Mouse (Mus musculus) lung, embryonic 14.5 days (tissue): Measurements from ENCODE around the gene Abca12. TPM values are rescaled to one million over a fixed set of nuclear protein-coding genes. Genes with fewer than 3 reads are reported as not detected.

Experiments used
- ATAC-seq: fragments of 200-750 bp; cut with Nextera tagmentation; 2 replicates; pipeline ENCODE4 v1.8.0; 2017; ENCODE audit warnings: mild to moderate bottlenecking, moderate TSS enrichment, moderate library complexity; ENCODE audit not compliant: insufficient read depth
- DNase-seq: peaks from one replicate; pipeline ENCODE4 v3.0.0-alpha.2; 2015
- H3K27ac ChIP-seq: fragments of 300-500 bp; sonication (generic); 2 replicates; pipeline ENCODE4 v1.5.1; 2014; ENCODE audit warnings: low read depth, mild to moderate bottlenecking, moderate library complexity
- H3K27me3 ChIP-seq: fragments of 300-500 bp; sonication (generic); 2 replicates; pipeline ENCODE4 v1.6.1; 2014; ENCODE audit warnings: low read length, control low read depth; ENCODE audit not compliant: insufficient read depth
- H3K36me3 ChIP-seq: fragments of 300-500 bp; sonication (generic); 2 replicates; pipeline ENCODE4 v1.6.1; 2014; ENCODE audit warnings: control low read depth; ENCODE audit not compliant: insufficient read depth
- H3K4me1 ChIP-seq: fragments of 300-500 bp; sonication (generic); 2 replicates; pipeline ENCODE4 v1.6.1; 2014; ENCODE audit warnings: antibody characterized with exemption, control low read depth; ENCODE audit not compliant: insufficient read depth
- H3K4me2 ChIP-seq: fragments of 300-500 bp; sonication (generic); 2 replicates; pipeline ENCODE4 v1.6.1; 2014; ENCODE audit warnings: mild to moderate bottlenecking
- H3K4me3 ChIP-seq: fragments of 300-500 bp; sonication (generic); 2 replicates; pipeline ENCODE4 v1.5.1; 2014; ENCODE audit warnings: low read depth, low read length
- H3K9ac ChIP-seq: fragments of 300-500 bp; sonication (generic); 2 replicates; pipeline ENCODE4 v1.6.1; 2014
- H3K9me3 ChIP-seq: fragments of 300-500 bp; sonication (generic); 2 replicates; pipeline ENCODE4 v1.6.1; 2016; ENCODE audit warnings: low read depth, low read length, control low read depth
- CTCF ChIP-seq: IDR thresholded peaks from 2 replicates; pipeline ENCODE4 v1.5.1; 2016; ENCODE audit warnings: antibody characterized with exemption, low read depth
- WGBS: fragments of 180-500 bp; shearing (Covaris S2); extraction: QIAGEN DNeasy Blood & Tissue Kit; methylation state at CpG from one replicate; pipeline ENCODE4 v1.1.7; 2014; 5-methylcytosine and 5-hydroxymethylcytosine counted together
- polyA plus RNA-seq: library from polyadenylated mRNA; unstranded; fragments of >200 nt; fragmentation: Nextera tagmentation; extraction: Ambion mirVana; gene quantifications from 2 replicates; pipeline ENCODE4 v1.2.1, GENCODE M21; 2014

Gene Abca12
- polyA plus RNA-seq, 1 experiment from 2014 or later: 0.05 TPM

- Histone ChIP-seq H3K4me1 (no peaks in the 10 kb centered on the region), H3K9ac (no peak overlapping the region), H3K36me3 (no peaks in the 10 kb centered on the region), H3K27me3 (no peaks in the 10 kb centered on the region), H3K27ac (no peak overlapping the region), H3K9me3 (no peaks in the 10 kb centered on the region), H3K4me2 (no peak overlapping the region), H3K4me3 (no peak overlapping the region)
- WGBS: 59% methylated on average over 4 of the region's 4 CpGs
- DNase-seq (peak; percentile 9), ATAC-seq (no peak; the same call in 1 of the 2 replicates)
- TF ChIP-seq CTCF: no peak
These were observed 76.0 kb downstream of the Abca12 start for GRCm38 (mm10) chr1:71338548-71339340.

- Histone ChIP-seq H3K4me3 (no peak overlapping the region), H3K36me3 (no peaks in the 10 kb centered on the region), H3K4me1 (no peaks in the 10 kb centered on the region), H3K27me3 (no peaks in the 10 kb centered on the region), H3K4me2 (no peak overlapping the region), H3K9ac (no peak overlapping the region), H3K27ac (no peak overlapping the region), H3K9me3 (no peaks in the 10 kb centered on the region)
- no peak for TF ChIP-seq CTCF
- 85% methylated on average over 3 of the region's 3 CpGs for WGBS
- ATAC-seq (no peak), DNase-seq (no peak)
These were observed 84.4 kb downstream of the Abca12 start for GRCm38 (mm10) chr1:71330349-71330748.

- H3K4me2 ChIP-seq: no peak overlapping the region
- H3K4me1 ChIP-seq: no peaks in the 10 kb centered on the region
- no peaks in the 10 kb centered on the region for H3K27me3 ChIP-seq
- 79% methylated on average over 4 of the region's 4 CpGs for WGBS
- no peaks in the 10 kb centered on the region for H3K36me3 ChIP-seq
- no peak overlapping the region for H3K9ac ChIP-seq
- no peak for ATAC-seq
- TF ChIP-seq CTCF: no peak
- H3K9me3 ChIP-seq: no peaks in the 10 kb centered on the region
- DNase-seq: no peak
- H3K27ac ChIP-seq: no peak overlapping the region
- no peak overlapping the region for H3K4me3 ChIP-seq
These were observed 102.5 kb downstream of the Abca12 start for GRCm38 (mm10) chr1:71312171-71312570.

- TF ChIP-seq CTCF: no peak
- H3K4me3 ChIP-seq: no peak overlapping the region
- no peaks in the 10 kb centered on the region for H3K9me3 ChIP-seq
- DNase-seq: peak; percentile 2
- no peak overlapping the region for H3K9ac ChIP-seq
- WGBS: 75% methylated on average over 6 of the region's 6 CpGs
- no peaks in the 10 kb centered on the region for H3K27me3 ChIP-seq
- no peak overlapping the region for H3K4me2 ChIP-seq
- H3K4me1 ChIP-seq: no peaks in the 10 kb centered on the region
- no peaks in the 10 kb centered on the region for H3K36me3 ChIP-seq
- peak; percentile 62; the same call in 1 of the 2 replicates for ATAC-seq
- no peak overlapping the region for H3K27ac ChIP-seq
These were observed 104.1 kb downstream of the Abca12 start for GRCm38 (mm10) chr1:71310614-71311013.

GRCm38 (mm10) chr1:71307362-71307761, 107.3 kb downstream of the Abca12 start:
- Histone ChIP-seq H3K9me3 (no peaks in the 10 kb centered on the region), H3K4me2 (no peak overlapping the region), H3K27me3 (no peaks in the 10 kb centered on the region), H3K27ac (no peak overlapping the region), H3K4me3 (no peak overlapping the region), H3K36me3 (no peaks in the 10 kb centered on the region), H3K9ac (no peak overlapping the region), H3K4me1 (no peaks in the 10 kb centered on the region)
- DNase-seq (peak; percentile 4), ATAC-seq (no peak)
- no peak for TF ChIP-seq CTCF
- WGBS: 46% methylated on average over 2 of the region's 2 CpGs

GRCm38 (mm10) chr1:71306196-71306595, 108.5 kb downstream of the Abca12 start:
- Histone ChIP-seq H3K4me3 (no peak overlapping the region), H3K27ac (no peak overlapping the region), H3K27me3 (no peaks in the 10 kb centered on the region), H3K9me3 (no peaks in the 10 kb centered on the region), H3K4me1 (no peaks in the 10 kb centered on the region), H3K4me2 (no peak overlapping the region), H3K9ac (no peak overlapping the region), H3K36me3 (no peaks in the 10 kb centered on the region)
- ATAC-seq (no peak), DNase-seq (no peak)
- 35% methylated on average over 3 of the region's 3 CpGs for WGBS
- no peak for TF ChIP-seq CTCF

GRCm38 (mm10) chr1:71304588-71304987, 110.1 kb downstream of the Abca12 start:
- H3K27me3 ChIP-seq: no peaks in the 10 kb centered on the region
- ATAC-seq: no peak
- no peak for TF ChIP-seq CTCF
- no peaks in the 10 kb centered on the region for H3K4me1 ChIP-seq
- no peak overlapping the region for H3K4me2 ChIP-seq
- DNase-seq: no peak
- no peak overlapping the region for H3K27ac ChIP-seq
- WGBS: 87% methylated on average over 2 of the region's 2 CpGs
- no peak overlapping the region for H3K4me3 ChIP-seq
- no peak overlapping the region for H3K9ac ChIP-seq
- H3K9me3 ChIP-seq: no peaks in the 10 kb centered on the region
- H3K36me3 ChIP-seq: no peaks in the 10 kb centered on the region

GRCm38 (mm10) chr1:71297021-71297420, 117.7 kb downstream of the Abca12 start:
- DNase-seq (no peak), ATAC-seq (no peak)
- Histone ChIP-seq H3K9me3 (no peaks in the 10 kb centered on the region), H3K4me3 (no peak overlapping the region), H3K27ac (no peak overlapping the region), H3K4me1 (no peaks in the 10 kb centered on the region), H3K27me3 (no peaks in the 10 kb centered on the region), H3K36me3 (no peaks in the 10 kb centered on the region), H3K9ac (no peak overlapping the region), H3K4me2 (no peak overlapping the region)
- no peak for TF ChIP-seq CTCF
- 53% methylated on average over 2 of the region's 2 CpGs for WGBS
